Mouse (Mus musculus) liver, embryonic 13.5 days (tissue): Measurements from ENCODE around the gene Itgb7. TPM values are rescaled to one million over a fixed set of nuclear protein-coding genes. Genes with fewer than 3 reads are reported as not detected.

Experiments used
- ATAC-seq: fragments of 200-750 bp; cut with Nextera tagmentation; 2 replicates; pipeline ENCODE4 v1.8.0; 2017; ENCODE audit warnings: low read depth, mild to moderate bottlenecking, moderate number of reproducible peaks, moderate library complexity
- DNase-seq: peaks from one replicate; pipeline ENCODE4 v3.0.0; 2022
- H3K27ac ChIP-seq: fragments of 300-500 bp; sonication (generic); 2 replicates; pipeline ENCODE4 v1.5.1; 2015; ENCODE audit warnings: moderate library complexity, mild to moderate bottlenecking, inconsistent platforms
- H3K27me3 ChIP-seq: fragments of 300-500 bp; sonication (generic); 2 replicates; pipeline ENCODE4 v1.6.1; 2015; ENCODE audit warnings: mild to moderate bottlenecking, inconsistent platforms
- H3K36me3 ChIP-seq: fragments of 300-500 bp; sonication (generic); 2 replicates; pipeline ENCODE4 v1.6.1; 2015; ENCODE audit warnings: mild to moderate bottlenecking, inconsistent platforms
- H3K4me1 ChIP-seq: fragments of 300-500 bp; sonication (generic); replicated peaks from 2 replicates; pipeline ENCODE4 v1.6.1; 2015; ENCODE audit warnings: inconsistent platforms
- H3K4me2 ChIP-seq: fragments of 300-500 bp; sonication (generic); 2 replicates; pipeline ENCODE4 v1.6.1; 2015; ENCODE audit warnings: inconsistent platforms, mild to moderate bottlenecking, moderate library complexity
- H3K4me3 ChIP-seq: fragments of 300-500 bp; sonication (generic); replicated peaks from 2 replicates; pipeline ENCODE4 v1.5.1; 2015; ENCODE audit warnings: mild to moderate bottlenecking, inconsistent platforms
- H3K9ac ChIP-seq: fragments of 300-500 bp; sonication (generic); 2 replicates; pipeline ENCODE4 v1.6.1; 2015; ENCODE audit warnings: mild to moderate bottlenecking, inconsistent platforms
- H3K9me3 ChIP-seq: fragments of 300-500 bp; sonication (generic); replicated peaks from 2 replicates; pipeline ENCODE4 v1.6.1; 2016; ENCODE audit warnings: inconsistent platforms
- WGBS: fragments of 180-500 bp; shearing (Covaris S2); methylation state at CpG from one replicate; pipeline ENCODE4 v1.1.7; 2015; ENCODE audit not compliant: insufficient replicate concordance; 5-methylcytosine and 5-hydroxymethylcytosine counted together
- polyA plus RNA-seq: library from polyadenylated mRNA; unstranded; fragments of >200 nt; fragmentation: Nextera tagmentation; extraction: Ambion mirVana; gene quantifications from 2 replicates; pipeline ENCODE4 v1.2.1, GENCODE M21; 2015

Gene Itgb7
- polyA plus RNA-seq, 1 experiment from 2014 or later = 6.5 TPM

GRCm38 (mm10) chr15:102224186-102224991 lies 7.4 kb downstream of the Itgb7 start:
- peak; percentile 67 for DNase-seq
- H3K4me3 ChIP-seq = peak overlapping the region; percentile 52
- peaks cover 34% of the 10 kb centered on the region for H3K4me1 ChIP-seq
- H3K4me2 ChIP-seq = peak overlapping the region; percentile 85
- peak overlapping the region; percentile 30 for H3K27ac ChIP-seq
- H3K36me3 ChIP-seq = no peaks in the 10 kb centered on the region
- WGBS = 6% methylated on average over 41 of the region's 43 CpGs
- H3K9ac ChIP-seq = peak overlapping the region; percentile 59
- H3K27me3 ChIP-seq = peaks cover 26% of the 10 kb centered on the region
- ATAC-seq = peak; percentile 73
- H3K9me3 ChIP-seq = no peaks in the 10 kb centered on the region

GRCm38 (mm10) chr15:102222386-102222785 lies 9.4 kb downstream of the Itgb7 start:
- WGBS = 56% methylated on average over 10 of the region's 10 CpGs
- peaks cover 26% of the 10 kb centered on the region for H3K27me3 ChIP-seq
- DNase-seq = no peak
- H3K4me3 ChIP-seq = no peak overlapping the region
- H3K4me2 ChIP-seq = no peak overlapping the region
- no peak overlapping the region for H3K27ac ChIP-seq
- no peak overlapping the region for H3K9ac ChIP-seq
- no peak for ATAC-seq
- no peaks in the 10 kb centered on the region for H3K36me3 ChIP-seq
- no peaks in the 10 kb centered on the region for H3K9me3 ChIP-seq
- peaks cover 30% of the 10 kb centered on the region for H3K4me1 ChIP-seq

- peaks cover 42% of the 10 kb centered on the region for H3K36me3 ChIP-seq
- H3K4me2 ChIP-seq = no peak overlapping the region
- ATAC-seq (no peak), DNase-seq (no peak)
- WGBS = 84% methylated on average over 7 of the region's 7 CpGs
- no peaks in the 10 kb centered on the region for H3K4me1 ChIP-seq
- H3K4me3 ChIP-seq = no peak overlapping the region
- peaks cover 4% of the 10 kb centered on the region for H3K27me3 ChIP-seq
- no peak overlapping the region for H3K27ac ChIP-seq
- H3K9ac ChIP-seq = no peak overlapping the region
- H3K9me3 ChIP-seq = no peaks in the 10 kb centered on the region
Observed at GRCm38 (mm10) chr15:102217325-102217724, 14.4 kb downstream of the Itgb7 start.

GRCm38 (mm10) chr15:102216459-102217228 lies 15.1 kb downstream of the Itgb7 start:
- Histone ChIP-seq H3K4me1 (no peaks in the 10 kb centered on the region), H3K4me3 (no peak overlapping the region), H3K27me3 (no peaks in the 10 kb centered on the region), H3K9ac (no peak overlapping the region), H3K27ac (no peak overlapping the region), H3K9me3 (no peaks in the 10 kb centered on the region), H3K36me3 (peaks cover 49% of the 10 kb centered on the region), H3K4me2 (no peak overlapping the region)
- WGBS = 82% methylated on average over 16 of the region's 16 CpGs
- DNase-seq (no peak), ATAC-seq (peak; percentile 9; the same call in 1 of the 2 replicates)

- DNase-seq (no peak), ATAC-seq (no peak)
- no peak overlapping the region for H3K9ac ChIP-seq
- H3K27ac ChIP-seq = no peak overlapping the region
- H3K27me3 ChIP-seq = no peaks in the 10 kb centered on the region
- 75% methylated on average over 6 of the region's 6 CpGs for WGBS
- H3K4me1 ChIP-seq = no peaks in the 10 kb centered on the region
- peaks cover 56% of the 10 kb centered on the region for H3K36me3 ChIP-seq
- H3K4me2 ChIP-seq = no peak overlapping the region
- H3K9me3 ChIP-seq = no peaks in the 10 kb centered on the region
- H3K4me3 ChIP-seq = no peak overlapping the region
Observed at GRCm38 (mm10) chr15:102215624-102216023, 16.1 kb downstream of the Itgb7 start.

GRCm38 (mm10) chr15:102214132-102214531 lies 17.6 kb downstream of the Itgb7 start:
- Histone ChIP-seq H3K36me3 (peaks cover 71% of the 10 kb centered on the region), H3K27ac (no peak overlapping the region)
- no peak for ATAC-seq

GRCm38 (mm10) chr15:102211895-102212294 lies 19.8 kb downstream of the Itgb7 start:
- peaks cover 94% of the 10 kb centered on the region for H3K36me3 ChIP-seq
- no peak overlapping the region for H3K4me2 ChIP-seq
- no peak overlapping the region for H3K27ac ChIP-seq
- peaks cover 10% of the 10 kb centered on the region for H3K4me1 ChIP-seq
- no peak for DNase-seq
- H3K4me3 ChIP-seq = no peak overlapping the region
- H3K9me3 ChIP-seq = no peaks in the 10 kb centered on the region
- 78% methylated on average over 6 of the region's 6 CpGs for WGBS
- no peak overlapping the region for H3K9ac ChIP-seq
- no peaks in the 10 kb centered on the region for H3K27me3 ChIP-seq
- no peak for ATAC-seq

More at GRCm38 (mm10) chr15:102214132-102214531, 17.6 kb downstream of the Itgb7 start:
- no peak overlapping the region for H3K4me2 ChIP-seq
- H3K9me3 ChIP-seq = no peaks in the 10 kb centered on the region
- no peaks in the 10 kb centered on the region for H3K4me1 ChIP-seq
- H3K4me3 ChIP-seq = no peak overlapping the region
- no peak for DNase-seq
- WGBS = 67% methylated on average over 2 of the region's 2 CpGs
- no peak overlapping the region for H3K9ac ChIP-seq
- no peaks in the 10 kb centered on the region for H3K27me3 ChIP-seq

GRCm38 (mm10) chr15:102210816-102211215 lies 20.9 kb downstream of the Itgb7 start:
- Histone ChIP-seq H3K4me3 (no peak overlapping the region), H3K4me1 (peaks cover 17% of the 10 kb centered on the region), H3K4me2 (no peak overlapping the region), H3K36me3 (peaks cover 92% of the 10 kb centered on the region), H3K27me3 (no peaks in the 10 kb centered on the region), H3K27ac (no peak overlapping the region), H3K9me3 (no peaks in the 10 kb centered on the region), H3K9ac (no peak overlapping the region)
- WGBS = 93% methylated on average over 4 of the region's 4 CpGs
- no peak for ATAC-seq
- DNase-seq = no peak

GRCm38 (mm10) chr15:102209114-102209513 lies 22.6 kb downstream of the Itgb7 start:
- H3K27me3 ChIP-seq = no peaks in the 10 kb centered on the region
- no peak for ATAC-seq
- H3K4me3 ChIP-seq = no peak overlapping the region
- WGBS = 84% methylated on average over 8 of the region's 8 CpGs
- no peaks in the 10 kb centered on the region for H3K9me3 ChIP-seq
- peaks cover 34% of the 10 kb centered on the region for H3K4me1 ChIP-seq
- no peak for DNase-seq
- H3K9ac ChIP-seq = no peak overlapping the region
- H3K4me2 ChIP-seq = no peak overlapping the region
- peaks cover 90% of the 10 kb centered on the region for H3K36me3 ChIP-seq
- no peak overlapping the region for H3K27ac ChIP-seq

GRCm38 (mm10) chr15:102208092-102208561 lies 23.6 kb downstream of the Itgb7 start:
- ATAC-seq (no peak), DNase-seq (no peak)
- H3K9me3 ChIP-seq = no peaks in the 10 kb centered on the region
- H3K4me3 ChIP-seq = no peak overlapping the region
- no peak overlapping the region for H3K27ac ChIP-seq
- no peaks in the 10 kb centered on the region for H3K27me3 ChIP-seq
- H3K36me3 ChIP-seq = peaks cover 80% of the 10 kb centered on the region
- no peak overlapping the region for H3K9ac ChIP-seq
- peaks cover 34% of the 10 kb centered on the region for H3K4me1 ChIP-seq
- H3K4me2 ChIP-seq = no peak overlapping the region
- 53% methylated on average over 9 of the region's 9 CpGs for WGBS

GRCm38 (mm10) chr15:102207351-102207750 lies 24.4 kb downstream of the Itgb7 start:
- Histone ChIP-seq H3K4me3 (no peak overlapping the region), H3K9me3 (no peaks in the 10 kb centered on the region), H3K4me1 (peaks cover 41% of the 10 kb centered on the region), H3K4me2 (no peak overlapping the region), H3K9ac (no peak overlapping the region), H3K27ac (no peak overlapping the region), H3K36me3 (peaks cover 72% of the 10 kb centered on the region), H3K27me3 (no peaks in the 10 kb centered on the region)
- 67% methylated on average over 3 of the region's 3 CpGs for WGBS
- ATAC-seq (no peak), DNase-seq (no peak)
